Mouse (Mus musculus): ENCODE measurements around the gene Serpinf1. TPM values are rescaled to one million over a fixed set of nuclear protein-coding genes. Genes with fewer than 3 reads are reported as not detected.
"Not testable (repeated sequence)": the region's sequence is repeated elsewhere in the genome, so short reads cannot be mapped to it uniquely, and the experiment has no call there.

Gene Serpinf1
- polyA plus RNA-seq, 1 experiment from 2014 or later = 74.9 TPM

DNA sequence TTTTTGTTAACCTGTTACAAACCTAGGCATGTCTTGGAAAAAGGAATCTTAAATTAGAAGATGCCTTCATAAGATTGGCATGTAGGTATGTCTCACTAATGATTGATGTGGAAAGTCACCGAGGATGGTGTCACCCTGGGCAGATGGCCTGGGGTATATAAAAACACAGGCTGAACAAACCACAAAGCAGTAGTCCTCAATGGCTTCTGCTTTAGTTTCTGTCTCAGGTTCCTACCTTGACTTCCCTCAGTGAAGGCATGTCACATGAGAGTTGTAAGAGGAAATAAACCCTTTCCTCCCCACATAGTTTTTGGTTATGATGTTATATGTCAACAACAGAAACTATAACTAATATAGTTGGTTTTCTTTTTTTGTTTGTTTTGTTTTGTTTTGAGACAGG is 26.9 kb downstream of the Serpinf1 start:
- WGBS = 78% methylated on average over 1 of the region's 1 CpGs

DNA sequence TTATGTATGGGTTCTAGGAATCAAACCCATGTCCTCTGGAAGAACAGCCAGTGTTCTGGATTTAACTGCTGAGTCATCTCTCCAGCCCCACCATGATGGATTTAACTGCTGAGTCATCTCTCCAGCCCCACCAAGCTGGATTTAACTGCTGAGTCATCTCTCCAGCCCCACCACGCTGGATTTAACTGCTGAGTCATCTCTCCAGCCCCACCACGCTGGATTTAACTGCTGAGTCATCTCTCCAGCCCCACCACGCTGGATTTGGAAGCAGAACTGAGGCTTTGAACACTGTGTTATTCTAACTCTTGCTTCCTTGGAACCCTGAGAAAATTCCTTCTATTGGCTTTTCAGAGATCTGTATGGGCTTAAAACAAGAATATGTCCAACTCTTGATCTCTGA is 39.0 kb downstream of the Serpinf1 start:
- ATAC-seq (ENCODE audit: low read depth) = not testable (repeated sequence)

More for the DNA sequence above, 26.9 kb downstream of the Serpinf1 start:
- no peak overlapping the region for H3K27ac ChIP-seq (replicated peaks)
- no peak for ATAC-seq (ENCODE audit: low read depth)
- no peak overlapping the region for H3K4me2 ChIP-seq
- no peaks in the 10 kb centered on the region for H3K9me3 ChIP-seq
- H3K4me1 ChIP-seq (replicated peaks) = no peaks in the 10 kb centered on the region
- H3K27me3 ChIP-seq = no peaks in the 10 kb centered on the region
- no peak overlapping the region for H3K4me3 ChIP-seq
- H3K9ac ChIP-seq = no peak overlapping the region
- no peaks in the 10 kb centered on the region for H3K36me3 ChIP-seq

DNA sequence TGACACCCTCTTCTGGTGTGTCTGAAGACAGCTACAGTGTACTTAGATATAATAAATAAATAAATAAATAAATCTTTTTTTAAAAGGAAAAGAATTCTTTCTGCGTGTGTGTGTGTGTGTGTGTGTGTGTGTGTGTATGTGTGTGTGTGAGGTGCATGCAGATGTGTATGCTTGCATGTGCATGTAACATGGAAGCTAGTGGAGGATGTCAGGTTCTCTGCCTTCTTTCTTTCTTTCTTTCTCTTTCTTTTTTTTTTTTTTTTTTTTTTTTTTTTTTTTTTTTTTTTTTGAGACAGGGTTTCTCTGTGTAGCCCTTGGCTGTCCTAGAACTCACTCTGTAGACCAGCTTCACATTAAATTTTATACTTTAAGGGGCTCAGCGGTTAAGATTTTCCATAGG is 43.7 kb downstream of the Serpinf1 start:
- H3K27me3 ChIP-seq; H3K9me3 ChIP-seq; H3K4me3 ChIP-seq; H3K36me3 ChIP-seq; ATAC-seq (ENCODE audit: low read depth); H3K4me1 ChIP-seq (replicated peaks); H3K4me2 ChIP-seq; H3K27ac ChIP-seq (replicated peaks); H3K9ac ChIP-seq: not testable (repeated sequence)
- 82% methylated on average over 2 of the region's 2 CpGs for WGBS

More for the DNA sequence above, 39.0 kb downstream of the Serpinf1 start:
- not testable (repeated sequence) for H3K36me3 ChIP-seq; H3K4me1 ChIP-seq (replicated peaks); H3K27me3 ChIP-seq; H3K9me3 ChIP-seq; H3K4me2 ChIP-seq; H3K4me3 ChIP-seq; H3K9ac ChIP-seq; H3K27ac ChIP-seq (replicated peaks)
- WGBS = 60% methylated on average over 3 of the region's 3 CpGs

DNA sequence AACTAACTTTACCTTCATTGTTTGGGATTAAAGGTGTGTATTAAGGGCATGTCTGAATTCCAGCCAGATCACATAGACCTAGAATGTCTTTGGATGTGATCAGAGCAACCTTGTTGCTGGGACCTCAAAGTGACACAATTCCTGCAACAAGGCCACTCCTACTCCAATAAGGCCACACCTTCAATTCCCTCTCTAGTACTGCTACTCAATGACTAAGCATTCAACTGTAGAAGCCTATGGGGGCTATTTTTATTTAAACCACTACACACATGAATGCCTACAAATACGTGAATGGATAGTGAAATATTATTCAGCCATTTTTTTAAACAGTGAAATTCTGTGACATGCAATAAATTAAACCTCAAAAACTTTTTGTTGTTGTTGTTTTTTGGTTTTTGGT is 45.4 kb downstream of the Serpinf1 start:
- H3K4me3 ChIP-seq = no peak overlapping the region
- H3K9me3 ChIP-seq = no peaks in the 10 kb centered on the region
- 91% methylated on average over 1 of the region's 1 CpGs for WGBS
- H3K4me1 ChIP-seq (replicated peaks) = no peaks in the 10 kb centered on the region
- no peak overlapping the region for H3K4me2 ChIP-seq
- no peak for ATAC-seq (ENCODE audit: low read depth)
- H3K9ac ChIP-seq = no peak overlapping the region
- no peaks in the 10 kb centered on the region for H3K27me3 ChIP-seq
- no peak overlapping the region for H3K27ac ChIP-seq (replicated peaks)
- H3K36me3 ChIP-seq = no peaks in the 10 kb centered on the region

MicroRNA genes within 50 kb of the gene (microRNA counts, 519-probe panel; counts per million panel counts)
- microRNA mmu-miR-22 = 4,879 counts per million, percentile 84 among the panel's probes with 10 or more counts

Small RNAs within 50 kb of the gene (microRNA-seq; reads per million reads assigned to microRNA genes)
- gene Mir22 = 2,409 reads per million, percentile 86 among the genes with 10 or more reads in this experiment

Other genes starting within 250 kb of the Serpinf1 start
- gene Ovca2, start 243.9 kb downstream of the Serpinf1 start, polyA plus RNA-seq (2015; fragmentation: Nextera tagmentation; extraction: Ambion mirVana) = 18.6 and 20.5 TPM in 2 replicates
- gene Dph1, start 231.5 kb downstream of the Serpinf1 start, polyA plus RNA-seq (2015; fragmentation: Nextera tagmentation; extraction: Ambion mirVana) = 13.7 and 15.0 TPM in 2 replicates
- gene Rtn4rl1, start 228.9 kb downstream of the Serpinf1 start, polyA plus RNA-seq (2015; fragmentation: Nextera tagmentation; extraction: Ambion mirVana) = 12.4 and 16.5 TPM in 2 replicates
- gene Rpa1, start 74.4 kb downstream of the Serpinf1 start, polyA plus RNA-seq (2015; fragmentation: Nextera tagmentation; extraction: Ambion mirVana) = 50.5 and 51.1 TPM in 2 replicates
- gene Smyd4, start 74.3 kb downstream of the Serpinf1 start, polyA plus RNA-seq (2015; fragmentation: Nextera tagmentation; extraction: Ambion mirVana) = 12.8 and 16.0 TPM in 2 replicates
- 0.25 TPM in 1 of 2 replicates, not detected in the other for gene Serpinf2, start 16.9 kb upstream of the Serpinf1 start, polyA plus RNA-seq (2015; fragmentation: Nextera tagmentation; extraction: Ambion mirVana)
- gene Wdr81, start 32.0 kb upstream of the Serpinf1 start, polyA plus RNA-seq (2015; fragmentation: Nextera tagmentation; extraction: Ambion mirVana) = 5.9 and 6.0 TPM in 2 replicates
- 3.9 and 4.3 TPM in 2 replicates for gene Tlcd2, start 39.0 kb upstream of the Serpinf1 start, polyA plus RNA-seq (2015; fragmentation: Nextera tagmentation; extraction: Ambion mirVana)
- 47.3 and 51.3 TPM in 2 replicates for gene Prpf8, start 64.1 kb upstream of the Serpinf1 start, polyA plus RNA-seq (2015; fragmentation: Nextera tagmentation; extraction: Ambion mirVana)
- gene Rilp, start 87.4 kb upstream of the Serpinf1 start, polyA plus RNA-seq (2015; fragmentation: Nextera tagmentation; extraction: Ambion mirVana) = 0.54 and 1.7 TPM in 2 replicates
- gene Scarf1, start 90.8 kb upstream of the Serpinf1 start, polyA plus RNA-seq (2015; fragmentation: Nextera tagmentation; extraction: Ambion mirVana) = 4.7 TPM in 2 replicates
- gene Slc43a2, start 109.0 kb upstream of the Serpinf1 start, polyA plus RNA-seq (2015; fragmentation: Nextera tagmentation; extraction: Ambion mirVana) = 17.5 and 20.4 TPM in 2 replicates
- gene Pitpna, start 165.4 kb upstream of the Serpinf1 start, polyA plus RNA-seq (2015; fragmentation: Nextera tagmentation; extraction: Ambion mirVana) = 122 and 128 TPM in 2 replicates
- gene Inpp5k, start 208.3 kb upstream of the Serpinf1 start, polyA plus RNA-seq (2015; fragmentation: Nextera tagmentation; extraction: Ambion mirVana) = 39.9 and 42.8 TPM in 2 replicates
- gene Myo1c, start 227.8 kb upstream of the Serpinf1 start, polyA plus RNA-seq (2015; fragmentation: Nextera tagmentation; extraction: Ambion mirVana) = 10.7 and 12.9 TPM in 2 replicates